Mouse (Mus musculus): ENCODE measurements at regions not wholly inside any gene's neighbourhood (a gene's known extent, or its start where the extent isn't known, plus 50 kb on each side); places are given as distances from the start of the nearest gene placed in this dataset.

DNA sequence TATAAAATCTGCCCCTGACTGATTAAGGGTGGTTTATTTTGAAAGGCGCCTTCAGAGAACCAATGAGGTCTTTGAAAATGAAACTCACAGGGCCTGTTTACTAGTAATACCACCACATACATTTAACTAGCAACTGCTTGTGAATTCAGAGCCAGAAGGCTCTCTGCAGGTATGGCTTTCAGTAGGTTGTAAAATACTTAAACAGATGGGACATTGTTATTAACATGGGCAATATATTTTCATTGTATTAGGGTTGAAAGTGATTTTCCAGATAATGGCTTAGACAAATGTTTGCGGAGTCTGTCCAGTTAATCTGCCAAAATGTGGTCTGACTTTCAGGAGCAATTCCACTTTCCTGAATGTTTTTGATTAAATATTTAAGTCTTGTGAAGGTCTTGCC, 430.8 kb downstream of the Btg1 start:
- CTCF ChIA-PET, result interaction anchor here (0.6 kb wide), 1 partner anchor 346 kb away, joined by 3 read pairs; no protein-coding TSS in a partner anchor

DNA sequence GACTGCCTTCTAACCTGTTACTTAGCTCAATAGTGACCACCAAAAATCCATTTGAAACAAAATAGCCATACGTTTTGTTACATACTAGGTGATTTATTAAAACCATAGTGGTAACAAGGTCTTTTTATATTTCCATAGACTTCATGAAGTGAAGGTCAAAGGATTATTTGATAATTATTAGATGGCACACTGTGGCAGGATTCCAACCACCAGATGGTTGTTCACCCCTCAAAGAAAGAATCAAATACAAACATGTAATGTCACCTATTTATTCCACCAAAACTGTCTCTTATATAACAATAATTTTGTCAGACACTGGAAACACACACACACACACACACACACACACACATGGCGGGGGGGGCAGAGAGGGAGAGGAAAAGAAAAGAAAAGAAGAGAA, 431.2 kb downstream of the Btg1 start:
- CTCF ChIA-PET, result interaction anchor here (0.6 kb wide), 1 partner anchor 346 kb away, joined by 3 read pairs; no protein-coding TSS in a partner anchor

DNA sequence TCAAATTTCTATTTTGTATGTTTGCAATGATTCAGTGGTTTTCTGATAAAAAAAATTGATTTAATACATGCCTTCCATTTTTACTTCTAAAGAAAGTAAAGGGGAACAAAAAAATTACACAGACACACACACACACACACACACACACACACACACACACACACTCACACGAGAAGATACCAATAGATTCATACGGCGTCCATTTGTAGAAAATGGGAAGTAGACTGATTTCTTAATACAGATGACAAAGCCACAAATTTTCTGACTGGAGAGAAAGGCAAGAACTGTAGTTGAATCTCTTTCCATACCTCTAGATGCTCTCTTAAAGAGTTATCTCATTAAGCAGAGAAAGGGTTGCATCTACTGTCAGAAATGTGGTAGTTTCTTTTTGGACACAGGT, 424.9 kb upstream of the Dcn start:
- CTCF ChIA-PET, result no interaction called here

DNA sequence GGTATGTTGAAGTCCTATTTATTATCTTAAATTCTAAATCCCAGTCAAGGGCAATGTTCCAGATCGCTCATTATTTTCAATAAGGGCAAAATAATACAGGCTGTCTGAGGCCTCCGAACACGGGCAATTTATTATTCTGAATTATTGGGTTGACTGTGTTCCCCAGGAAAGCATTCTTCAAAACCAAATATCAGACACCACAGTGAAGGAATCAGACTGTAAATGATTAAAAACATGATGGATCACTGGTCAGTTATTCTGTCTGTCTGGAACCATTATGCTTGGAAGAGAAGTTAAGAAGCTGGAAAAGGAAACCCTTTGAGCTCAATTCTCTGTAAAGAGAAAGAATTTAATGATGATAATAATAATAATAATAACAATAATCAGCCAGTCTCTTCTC, 417.4 kb upstream of the Dcn start:
- CTCF ChIA-PET, result no interaction called here

DNA sequence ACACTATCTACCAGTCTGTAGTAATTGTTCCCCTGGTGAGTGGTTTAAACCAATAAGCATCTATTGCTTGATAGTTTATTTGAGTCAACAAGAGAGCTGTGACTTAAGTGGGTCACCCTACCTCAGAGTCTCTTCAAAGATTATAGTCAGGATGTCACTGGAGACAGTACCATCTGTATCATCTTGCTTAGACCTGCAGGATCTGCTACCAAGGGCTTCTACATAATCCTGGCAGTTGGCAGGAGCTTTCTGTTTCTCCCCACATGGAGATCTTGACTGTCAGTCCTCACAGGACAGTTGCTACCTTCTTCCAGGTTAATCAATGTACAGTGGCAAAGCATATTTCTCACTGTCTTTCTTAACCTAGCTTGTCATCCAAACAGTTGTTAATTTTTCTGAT, 414.9 kb upstream of the Dcn start:
- CTCF ChIA-PET, result no interaction called here

DNA sequence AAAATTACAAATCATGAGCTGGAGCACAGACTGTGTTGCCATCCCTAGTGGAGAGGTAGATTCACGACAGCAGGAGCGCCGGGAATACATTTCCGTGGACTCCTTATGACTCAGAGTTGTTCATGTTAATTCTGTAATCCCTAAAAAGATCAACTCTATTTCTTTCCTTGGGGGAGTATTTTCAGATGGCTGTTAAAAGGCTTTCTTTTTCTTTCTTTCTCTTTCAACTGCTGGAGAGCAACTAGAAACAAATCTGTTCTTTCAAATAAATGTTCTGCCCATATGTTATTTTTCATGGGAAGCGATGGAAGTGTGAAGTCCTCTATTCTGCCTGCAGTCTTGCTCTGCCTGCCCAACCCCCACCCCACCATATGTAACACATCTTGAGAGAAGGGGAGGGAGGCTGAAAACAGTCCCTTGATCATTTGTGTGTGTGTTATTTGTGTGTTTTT, 401.4 kb upstream of the Dcn start:
- CTCF ChIA-PET, result no interaction called here

DNA sequence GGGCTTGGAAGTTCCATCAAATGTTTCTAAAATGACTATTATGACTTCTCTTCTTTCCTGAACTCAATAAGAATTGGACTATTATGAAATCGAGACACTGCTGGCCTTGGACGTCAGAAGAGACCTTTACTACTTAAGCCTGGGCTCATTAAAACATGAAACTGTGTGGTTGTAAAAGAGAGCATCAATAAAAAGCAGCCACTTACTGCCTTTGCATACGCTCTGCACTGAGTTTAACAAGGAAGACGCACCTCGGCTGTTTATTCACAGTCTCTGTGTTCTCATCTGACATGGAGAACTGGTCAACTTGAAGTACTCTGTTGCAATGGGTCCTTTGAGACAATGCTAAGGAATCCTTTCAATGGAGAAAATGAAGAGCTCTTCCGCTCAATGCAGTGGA, 399.8 kb upstream of the Dcn start:
- CTCF ChIA-PET, result no interaction called here

DNA sequence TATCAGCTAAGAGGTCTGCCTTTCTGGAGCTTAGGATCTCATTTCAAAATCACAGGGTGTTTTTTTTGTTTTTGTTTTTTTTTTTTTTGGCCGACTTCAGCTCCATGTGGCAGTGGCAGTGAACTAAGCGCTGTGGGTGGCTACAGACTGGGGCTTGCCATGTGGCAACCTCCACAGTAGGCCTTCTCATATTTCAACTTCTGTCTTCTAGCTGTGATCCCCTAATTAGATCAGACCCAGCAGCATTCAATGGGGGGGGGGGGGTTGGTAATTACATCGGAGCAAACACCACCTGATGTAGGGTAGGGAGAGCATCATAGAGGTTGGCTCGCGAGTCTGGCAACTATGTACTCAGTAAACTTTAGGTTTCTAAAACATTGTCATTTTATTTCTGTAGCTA, 392.1 kb upstream of the Dcn start:
- CTCF ChIA-PET, result no interaction called here

DNA sequence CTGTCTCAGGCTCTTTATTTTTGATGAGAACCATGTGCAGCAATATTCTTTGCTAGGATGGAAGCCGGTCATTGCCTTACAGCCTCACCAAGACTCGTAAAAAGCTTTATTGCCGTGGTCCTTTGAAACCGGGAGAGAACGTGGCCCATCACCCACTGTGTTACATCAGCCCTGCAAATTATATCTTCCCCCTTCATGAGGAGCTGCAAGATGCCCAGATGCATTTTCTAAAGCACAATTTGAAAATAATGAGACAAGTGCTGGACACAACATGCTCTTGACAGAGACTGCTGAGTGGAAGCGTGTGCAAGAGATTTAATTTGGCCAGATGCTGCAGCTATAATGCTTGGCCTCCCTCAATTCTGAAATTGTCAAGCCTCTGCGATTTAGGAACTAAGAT, 389.2 kb upstream of the Dcn start:
- CTCF ChIA-PET, result interaction anchor here (0.5 kb wide), 1 partner anchor 119 kb away, joined by 3 read pairs; no protein-coding TSS in a partner anchor

DNA sequence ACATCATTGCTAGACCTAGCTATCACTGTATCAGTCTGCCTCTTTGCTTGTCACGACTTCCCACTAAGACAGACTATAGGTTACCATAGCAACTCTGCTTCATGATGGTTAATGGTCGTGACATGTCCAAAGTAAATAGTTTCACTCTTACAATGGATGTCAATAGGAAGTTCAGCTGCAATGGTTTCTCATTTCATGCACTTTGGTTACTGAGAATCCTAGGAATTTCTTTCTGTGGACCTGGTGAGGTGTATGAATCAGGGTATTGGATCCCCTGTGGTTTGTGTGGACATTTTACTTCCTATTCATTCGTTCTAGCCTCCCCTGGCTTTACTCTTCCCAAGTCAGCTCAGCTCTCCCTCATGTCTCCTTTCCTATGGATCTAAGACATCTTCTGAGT, 385.5 kb upstream of the Dcn start:
- CTCF ChIA-PET, result no interaction called here

DNA sequence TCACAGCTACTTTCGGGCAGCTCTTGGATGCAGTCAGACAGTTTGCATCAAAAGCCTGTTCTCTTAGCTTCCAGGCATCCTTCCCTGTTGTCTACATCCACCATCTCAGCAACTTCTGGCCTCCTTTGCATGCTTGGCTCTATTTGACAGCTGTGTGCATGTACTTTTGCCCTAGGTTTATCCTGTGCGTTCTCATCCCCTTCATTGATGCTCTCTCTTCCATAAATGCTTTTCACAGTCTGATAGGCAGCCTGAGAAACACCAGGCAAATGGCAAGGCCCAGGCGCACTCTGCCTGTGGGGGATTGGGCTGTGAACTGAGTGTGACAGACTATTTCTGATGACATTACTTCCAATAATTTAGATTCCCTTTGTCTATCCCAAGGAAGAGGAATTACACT, 364.9 kb upstream of the Dcn start:
- CTCF ChIA-PET, result no interaction called here

DNA sequence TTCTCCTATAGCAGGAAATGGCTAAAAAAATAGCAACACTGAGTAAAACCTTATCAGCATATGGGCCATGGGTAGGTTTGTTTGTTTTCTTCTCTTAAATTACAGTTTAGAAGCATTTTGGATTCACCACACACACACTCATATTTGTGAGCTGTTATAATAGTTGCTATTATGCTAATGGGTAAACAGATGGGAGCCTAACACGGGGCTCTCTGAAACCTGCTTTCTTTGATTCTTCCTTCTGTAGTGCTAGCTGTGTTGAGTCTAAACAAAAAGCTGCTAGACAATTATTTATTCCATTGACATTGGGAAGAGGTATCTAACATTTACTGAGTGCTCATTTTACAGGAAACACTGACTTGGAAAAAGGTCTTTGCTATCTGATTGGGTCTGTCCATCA, 356.7 kb upstream of the Dcn start:
- CTCF ChIA-PET, result no interaction called here

DNA sequence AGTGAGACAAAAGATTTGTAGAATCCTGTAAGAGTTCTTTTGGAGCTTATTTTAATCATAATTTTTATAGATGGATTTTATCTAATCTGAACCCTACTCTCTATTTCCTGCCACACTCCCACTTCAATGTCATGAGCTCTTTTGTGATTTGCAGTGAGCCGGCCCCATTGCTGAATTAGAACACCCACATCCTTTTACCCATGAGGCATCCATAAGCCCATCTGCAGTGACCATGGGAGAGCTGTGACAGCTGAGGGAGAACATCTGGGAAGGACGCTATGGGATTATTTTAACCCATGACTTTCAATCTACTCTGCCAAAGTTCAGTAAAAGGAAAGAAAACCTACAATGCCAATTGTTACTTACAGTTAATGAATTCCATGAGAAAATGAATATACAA, 337.8 kb upstream of the Dcn start:
- CTCF ChIA-PET, result no interaction called here

DNA sequence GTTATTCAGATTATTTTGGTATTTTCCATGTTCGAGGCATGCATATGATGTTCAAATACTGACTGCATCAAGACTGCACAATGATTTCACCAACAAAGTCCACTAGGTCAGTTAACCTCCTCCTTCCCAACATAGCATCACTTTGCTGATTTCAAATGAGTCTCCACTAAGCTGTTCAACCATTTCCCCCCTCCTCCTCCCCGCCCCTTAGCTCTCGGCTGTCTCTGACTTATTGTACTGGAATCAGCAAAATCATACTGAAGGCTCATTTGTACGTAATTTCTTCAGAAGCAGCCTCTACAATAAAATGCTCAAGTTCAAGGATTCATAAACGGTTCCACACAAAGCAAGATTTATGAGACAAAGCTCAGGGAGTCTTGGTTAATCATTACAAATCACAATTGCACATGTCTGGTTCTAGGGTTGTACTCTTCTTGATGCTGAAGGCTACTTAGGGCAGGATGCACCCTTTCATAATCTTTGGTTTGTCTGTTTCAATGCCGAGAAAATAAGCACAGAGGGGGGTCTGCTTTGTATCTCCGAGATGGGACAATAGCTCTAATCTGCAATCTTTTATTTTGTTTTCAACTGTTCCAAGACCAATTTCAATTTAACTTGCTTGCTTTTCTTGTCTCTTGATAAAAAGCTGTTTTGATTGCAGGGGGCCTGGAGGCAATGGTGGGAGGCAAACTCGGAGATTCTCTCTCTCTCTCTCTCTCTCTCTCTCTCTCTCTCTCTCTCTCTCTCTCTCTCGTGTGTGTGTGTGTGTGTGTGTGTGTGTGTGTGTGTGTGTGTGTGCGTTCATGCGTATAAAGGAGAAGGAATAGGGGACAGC, 320.6 kb upstream of the Dcn start:
- CTCF ChIA-PET, result interaction anchor here (0.6 kb wide), 1 partner anchor 261 kb away, joined by 7 read pairs; no protein-coding TSS in a partner anchor

DNA sequence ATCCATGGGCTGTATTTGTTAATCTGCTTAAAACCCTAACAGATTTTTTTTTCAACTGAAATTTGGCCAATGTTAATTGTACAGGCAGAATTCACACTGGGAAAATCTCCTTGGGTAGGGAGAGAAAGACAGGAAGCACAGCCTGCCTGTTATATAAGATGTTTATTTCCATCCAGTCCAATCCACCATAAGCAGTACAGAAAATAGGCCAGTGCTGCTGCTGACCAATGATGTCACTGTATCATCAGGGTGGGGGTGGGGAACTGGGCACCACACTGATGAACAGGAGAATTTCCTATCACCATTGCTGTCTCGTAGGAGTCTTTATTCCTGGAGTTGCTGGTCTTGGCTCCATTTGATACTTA, 320.0 kb upstream of the Dcn start:
- CTCF ChIA-PET, result interaction anchor here (0.6 kb wide), 1 partner anchor 262 kb away, joined by 7 read pairs; no protein-coding TSS in a partner anchor

DNA sequence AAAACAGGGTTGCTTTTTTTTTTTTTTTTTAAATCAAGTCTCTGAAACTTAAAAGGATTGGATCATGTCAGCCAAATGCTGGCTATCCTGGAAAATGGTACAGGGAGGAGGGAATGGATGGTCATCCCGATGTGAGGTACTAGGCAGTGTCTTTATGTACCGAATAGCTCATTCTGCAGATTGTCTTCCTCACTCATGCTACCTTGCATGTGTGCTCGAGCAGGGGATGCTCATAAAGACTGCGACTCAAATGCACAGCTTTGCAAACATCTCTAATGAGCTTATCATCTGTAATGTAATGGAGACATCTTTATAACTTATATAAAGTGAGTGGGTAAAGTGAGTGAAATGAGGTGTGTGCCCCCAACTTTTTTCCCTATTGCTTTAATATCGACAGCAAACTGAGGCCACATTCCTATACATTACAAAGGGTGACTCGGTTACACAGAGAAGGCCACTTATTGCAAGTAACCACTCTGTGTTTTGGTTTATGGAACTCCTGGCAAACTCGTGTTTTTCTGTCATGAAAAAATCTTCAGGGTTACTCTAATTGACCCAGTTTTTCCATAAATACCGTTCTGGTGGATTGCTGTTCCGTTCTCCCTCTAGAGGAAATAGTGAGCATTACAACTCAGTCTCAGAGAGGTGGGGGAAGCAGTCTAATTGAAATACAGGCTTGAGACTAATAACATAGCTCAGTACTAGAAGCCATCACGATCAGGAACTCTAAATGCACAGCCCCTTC, 319.4 kb upstream of the Dcn start:
- CTCF ChIA-PET, result interaction anchor here (0.6 kb wide), 1 partner anchor 263 kb away, joined by 7 read pairs; no protein-coding TSS in a partner anchor

DNA sequence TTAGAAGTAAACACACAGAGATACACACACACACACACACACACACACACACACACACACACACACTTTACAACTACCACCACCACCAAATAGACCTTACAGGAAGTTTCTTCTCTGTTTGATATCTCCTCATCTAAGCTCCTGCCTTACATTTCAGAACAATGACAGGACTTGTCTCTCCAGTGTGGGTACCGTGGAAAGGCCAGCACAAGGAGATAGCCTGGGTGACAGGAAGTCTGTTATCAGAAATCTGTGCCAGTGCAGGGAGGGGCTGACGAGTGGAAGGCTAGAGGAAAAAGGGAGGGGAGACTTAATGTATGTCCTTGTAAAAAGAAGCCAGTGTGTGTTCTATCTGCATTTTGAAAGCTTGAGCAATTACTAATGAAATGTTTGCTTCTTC, 318.5 kb upstream of the Dcn start:
- CTCF ChIA-PET, result no interaction called here

DNA sequence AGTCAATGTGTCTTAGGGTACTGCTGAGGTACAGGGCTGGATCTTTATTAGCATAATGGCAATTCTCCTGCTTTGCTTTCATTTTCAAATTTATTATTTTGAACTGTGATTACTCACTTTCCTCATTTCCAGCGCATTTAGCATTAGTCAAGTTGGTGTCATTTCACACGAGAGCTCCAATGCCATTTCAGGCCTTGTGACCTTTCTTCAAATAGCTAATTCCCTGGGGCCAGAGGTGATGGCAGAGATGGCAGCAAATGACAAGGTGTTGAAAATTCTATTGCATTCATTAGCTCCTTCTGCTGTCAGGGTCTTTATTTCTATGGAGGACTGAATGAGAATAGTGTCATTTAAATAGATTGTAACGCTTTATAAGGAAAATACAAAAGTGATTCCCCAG, 300.9 kb upstream of the Dcn start:
- CTCF ChIA-PET, result no interaction called here

DNA sequence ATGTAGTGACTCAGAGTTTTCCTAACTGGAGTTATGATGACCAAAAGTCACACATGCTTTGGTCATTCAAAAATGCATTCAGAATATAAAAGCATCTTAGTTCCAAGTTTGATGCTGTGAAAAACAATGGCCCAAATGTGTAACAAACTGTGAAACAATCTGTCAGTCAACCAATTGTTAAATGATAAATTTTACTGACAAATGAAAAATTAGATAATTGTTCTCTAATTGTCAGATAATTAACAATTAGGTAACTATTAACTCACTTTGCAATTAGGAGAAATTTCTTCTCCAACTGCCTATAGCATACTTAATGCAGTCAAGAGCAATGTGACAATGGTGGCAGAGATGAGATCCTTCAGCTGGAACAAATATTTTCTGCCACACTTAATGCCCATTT, 289.7 kb upstream of the Dcn start:
- CTCF ChIA-PET, result no interaction called here

DNA sequence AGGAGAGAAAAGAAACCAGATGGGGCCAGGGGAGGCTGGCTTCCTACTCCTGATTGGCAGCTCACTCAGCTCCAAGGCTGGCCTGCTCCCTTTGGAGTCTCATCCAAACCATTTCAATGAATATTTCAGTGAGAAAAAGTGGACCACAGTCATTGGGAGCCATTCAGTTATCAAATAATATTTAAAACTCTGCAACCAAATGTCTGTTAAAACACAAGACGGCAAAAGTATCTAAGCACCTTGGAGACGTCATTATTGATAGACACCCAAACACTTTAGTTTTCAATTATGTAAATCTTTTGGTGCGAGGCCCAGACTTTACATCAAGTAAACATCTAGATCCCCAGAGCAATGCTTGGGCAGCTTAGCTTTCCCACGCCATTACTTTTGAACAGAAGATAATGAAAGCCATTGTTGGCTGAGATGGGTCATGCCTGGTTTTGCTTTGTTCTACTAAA, 268.1 kb upstream of the Dcn start:
- CTCF ChIA-PET, result no interaction called here

DNA sequence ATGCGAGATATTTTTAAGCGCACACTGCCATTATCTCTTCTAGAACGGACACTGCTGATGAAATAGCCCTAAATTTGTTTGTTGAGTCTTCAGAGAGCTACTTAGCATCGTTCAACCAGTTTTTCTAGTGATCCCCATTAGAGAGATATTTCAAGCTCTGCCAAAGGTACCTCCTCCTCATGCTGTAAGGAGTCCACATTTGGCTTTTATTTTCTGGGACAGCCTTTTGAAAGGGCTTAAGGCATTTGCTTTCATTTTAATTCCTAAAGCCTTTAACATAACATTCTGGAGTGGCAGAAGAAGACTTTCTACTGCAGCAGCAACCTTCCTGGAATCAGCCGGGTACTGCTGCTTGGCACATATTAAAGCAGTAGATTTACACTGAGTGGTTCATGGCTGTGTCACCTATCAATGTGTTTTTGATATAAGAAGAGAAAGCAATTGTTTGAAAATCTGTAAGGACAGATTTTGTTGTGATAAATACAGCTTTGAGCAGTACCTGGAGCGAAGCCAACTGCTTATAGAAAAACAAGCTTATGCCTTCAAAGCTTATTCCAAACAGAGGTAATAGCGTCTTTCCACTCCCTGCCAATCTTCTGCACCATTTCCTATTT, 267.5 kb upstream of the Dcn start:
- CTCF ChIA-PET, result no interaction called here

DNA sequence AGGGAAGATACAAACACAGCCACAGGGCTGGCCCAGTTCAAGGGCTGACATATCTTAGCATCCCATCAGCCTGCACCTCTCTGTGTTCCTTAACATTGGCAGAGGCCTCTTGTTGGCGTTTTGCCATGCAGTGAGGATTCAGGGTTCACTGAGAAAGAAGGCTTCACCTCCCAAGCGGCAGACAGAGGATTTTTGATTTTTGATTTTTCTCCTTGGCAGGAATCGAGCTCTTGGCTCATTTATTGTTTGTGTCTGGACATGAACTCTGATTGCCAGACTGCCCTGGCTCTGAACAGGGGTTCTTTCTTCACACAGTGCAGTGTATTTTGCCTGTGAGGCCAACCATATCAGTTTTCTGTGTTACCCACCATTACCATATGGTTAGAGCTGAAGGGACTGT, 259.9 kb upstream of the Dcn start:
- CTCF ChIA-PET, result no interaction called here

DNA sequence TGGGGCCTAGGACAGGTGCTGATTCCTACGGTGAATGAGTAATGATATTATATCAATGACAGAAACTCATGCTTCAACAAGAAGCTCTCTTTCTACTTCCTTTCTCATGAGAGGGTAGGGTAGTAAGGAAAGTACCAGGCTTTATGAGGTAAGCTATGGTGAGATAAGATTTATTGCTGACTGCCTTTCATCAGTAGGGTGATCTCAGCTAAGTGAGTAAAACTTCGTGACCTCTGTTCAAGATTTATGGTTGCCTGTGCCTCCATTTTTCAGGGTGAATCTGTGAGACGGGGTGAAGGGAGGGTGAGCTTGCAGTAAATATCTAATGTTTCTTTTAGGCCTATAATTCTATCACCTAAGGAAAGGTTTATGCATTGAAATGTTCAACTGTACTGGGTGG, 259.0 kb upstream of the Dcn start:
- CTCF ChIA-PET, result no interaction called here
